Mouse (Mus musculus): Measurements from ENCODE around the gene Itga10.
"Not testable (repeated sequence)": the region's sequence is repeated elsewhere in the genome, so short reads cannot be mapped to it uniquely, and the experiment has no call there.

Itga10 gene

GRCm38 (mm10) chr3:96680269-96680956 is 35.0 kb downstream of the Itga10 start:
- no peak for DNase-seq

GRCm38 (mm10) chr3:96683496-96683895 is 38.1 kb downstream of the Itga10 start:
- no peak for DNase-seq

- no peak for DNase-seq
Observed at GRCm38 (mm10) chr3:96684151-96684821, 38.9 kb downstream of the Itga10 start.

GRCm38 (mm10) chr3:96684822-96685156 is 39.4 kb downstream of the Itga10 start:
- no peak for DNase-seq

GRCm38 (mm10) chr3:96686057-96686456 is 40.7 kb downstream of the Itga10 start:
- not testable (repeated sequence) for DNase-seq

GRCm38 (mm10) chr3:96688854-96689253 is 43.5 kb downstream of the Itga10 start:
- no peak for DNase-seq

GRCm38 (mm10) chr3:96690298-96690697 is 44.9 kb downstream of the Itga10 start:
- DNase-seq: no peak

- no peak for DNase-seq
Observed at GRCm38 (mm10) chr3:96692506-96692905, 47.1 kb downstream of the Itga10 start.

- no peak for DNase-seq
Observed at GRCm38 (mm10) chr3:96693579-96693978, 48.2 kb downstream of the Itga10 start.

GRCm38 (mm10) chr3:96696198-96696765 is 50.9 kb downstream of the Itga10 start, which contains the start of gene Pias3:
TSS of gene Pias3 (plus strand) at chr3:96696384.
- DNase-seq: peak; percentile 64

GRCm38 (mm10) chr3:96696766-96697732 is 51.7 kb downstream of the Itga10 start:
- peak; percentile 89 for DNase-seq

- DNase-seq: no peak
Observed at GRCm38 (mm10) chr3:96698993-96699690, 53.8 kb downstream of the Itga10 start.

GRCm38 (mm10) chr3:96700376-96700775 is 55.0 kb downstream of the Itga10 start:
- DNase-seq: no peak

- DNase-seq: no peak
Observed at GRCm38 (mm10) chr3:96701003-96701402, 55.6 kb downstream of the Itga10 start.

- DNase-seq: no peak
Observed at GRCm38 (mm10) chr3:96704778-96705177, 59.4 kb downstream of the Itga10 start.

- no peak for DNase-seq
Observed at GRCm38 (mm10) chr3:96706217-96706616, 60.8 kb downstream of the Itga10 start.

GRCm38 (mm10) chr3:96706984-96707383 is 61.6 kb downstream of the Itga10 start:
- no peak for DNase-seq

GRCm38 (mm10) chr3:96707903-96708683 is 62.7 kb downstream of the Itga10 start, which contains the start of gene Nudt17:
TSS of gene Nudt17 (minus strand) at chr3:96708562.
- peak; percentile 82 for DNase-seq

- no peak for DNase-seq
Observed at GRCm38 (mm10) chr3:96708684-96709064, 63.3 kb downstream of the Itga10 start.
